Mouse (Mus musculus) forebrain, embryonic 15.5 days (tissue): ENCODE data around the gene Efna5. TPM values are rescaled to one million over a fixed set of nuclear protein-coding genes. Genes with fewer than 3 reads are reported as not detected.

Source experiments
- ATAC-seq: fragments of 200-750 bp; cut with Nextera tagmentation; replicated peaks from 2 replicates; pipeline ENCODE4 v1.8.0; 2017; ENCODE audit warnings: mild to moderate bottlenecking, moderate TSS enrichment, moderate library complexity
- H3K27ac ChIP-seq: fragments of 300-500 bp; sonication (generic); replicated peaks from 2 replicates; pipeline ENCODE4 v1.5.1; 2015; ENCODE audit warnings: mild to moderate bottlenecking, inconsistent platforms
- H3K27me3 ChIP-seq: fragments of 300-500 bp; sonication (generic); 2 replicates; pipeline ENCODE4 v1.6.1; 2015; ENCODE audit warnings: inconsistent platforms
- H3K36me3 ChIP-seq: fragments of 300-500 bp; sonication (generic); 2 replicates; pipeline ENCODE4 v1.6.1; 2015; ENCODE audit warnings: mild to moderate bottlenecking, inconsistent platforms
- H3K4me1 ChIP-seq: fragments of 300-500 bp; sonication (generic); 2 replicates; pipeline ENCODE4 v1.6.1; 2015; ENCODE audit warnings: inconsistent platforms
- H3K4me2 ChIP-seq: fragments of 300-500 bp; sonication (generic); replicated peaks from 2 replicates; pipeline ENCODE4 v1.6.1; 2015; ENCODE audit warnings: mild to moderate bottlenecking, inconsistent platforms
- H3K4me3 ChIP-seq: fragments of 300-500 bp; sonication (generic); 2 replicates; pipeline ENCODE4 v1.5.1; 2015; ENCODE audit warnings: mild to moderate bottlenecking, inconsistent platforms
- H3K9ac ChIP-seq: fragments of 300-500 bp; sonication (generic); replicated peaks from 2 replicates; pipeline ENCODE4 v1.6.1; 2015; ENCODE audit warnings: mild to moderate bottlenecking, inconsistent platforms
- H3K9me3 ChIP-seq: fragments of 300-500 bp; sonication (generic); 2 replicates; pipeline ENCODE4 v1.6.1; 2016; ENCODE audit warnings: inconsistent platforms
- WGBS: fragments of 180-500 bp; shearing (Covaris S2); methylation state at CpG from one replicate; pipeline ENCODE4 v1.1.7; 2015; ENCODE audit warnings: mixed read lengths; 5-methylcytosine and 5-hydroxymethylcytosine counted together
- polyA plus RNA-seq: library from polyadenylated mRNA; unstranded; fragments of >200 nt; fragmentation: Nextera tagmentation; extraction: Ambion mirVana; gene quantifications from 2 replicates; pipeline ENCODE4 v1.2.1, GENCODE M21; 2015

Gene Efna5
- polyA plus RNA-seq, 1 experiment from 2014 or later, result 24.6 TPM

GRCm38 (mm10) chr17:62784274-62785171, 96.6 kb downstream of the Efna5 start:
- peak overlapping the region; percentile 33 for H3K4me3 ChIP-seq
- H3K27ac ChIP-seq, result no peak overlapping the region
- no peaks in the 10 kb centered on the region for H3K36me3 ChIP-seq
- peaks cover 7% of the 10 kb centered on the region for H3K27me3 ChIP-seq
- no peak overlapping the region; the same call in 1 of the 2 replicates for H3K9ac ChIP-seq
- WGBS, result 21% methylated on average over 27 of the region's 27 CpGs
- no peaks in the 10 kb centered on the region for H3K9me3 ChIP-seq
- peak; percentile 29 for ATAC-seq
- peak overlapping the region; percentile 44 for H3K4me2 ChIP-seq
- peaks cover 22% of the 10 kb centered on the region for H3K4me1 ChIP-seq

- Histone ChIP-seq H3K9me3 (no peaks in the 10 kb centered on the region), H3K4me1 (peaks cover 14% of the 10 kb centered on the region), H3K9ac (no peak overlapping the region; the same call in 1 of the 2 replicates), H3K4me2 (peak overlapping the region; percentile 44), H3K27me3 (peaks cover 7% of the 10 kb centered on the region), H3K4me3 (peak overlapping the region; percentile 33), H3K36me3 (no peaks in the 10 kb centered on the region), H3K27ac (no peak overlapping the region)
- 19% methylated on average over 13 of the region's 13 CpGs for WGBS
- ATAC-seq, result peak; percentile 80
These were observed 97.4 kb downstream of the Efna5 start for GRCm38 (mm10) chr17:62783524-62784273.

GRCm38 (mm10) chr17:62782826-62783404, 98.2 kb downstream of the Efna5 start:
- H3K27ac ChIP-seq, result no peak overlapping the region
- no peaks in the 10 kb centered on the region for H3K9me3 ChIP-seq
- peaks cover 8% of the 10 kb centered on the region for H3K4me1 ChIP-seq
- no peak overlapping the region for H3K4me2 ChIP-seq
- H3K9ac ChIP-seq, result no peak overlapping the region
- no peak overlapping the region for H3K4me3 ChIP-seq
- H3K36me3 ChIP-seq, result no peaks in the 10 kb centered on the region
- no peak for ATAC-seq
- H3K27me3 ChIP-seq, result peaks cover 7% of the 10 kb centered on the region
- WGBS, result 69% methylated on average over 13 of the region's 13 CpGs

GRCm38 (mm10) chr17:62781120-62781519, 100.0 kb downstream of the Efna5 start:
- no peak for ATAC-seq
- H3K4me1 ChIP-seq, result peaks cover 8% of the 10 kb centered on the region
- 82% methylated on average over 6 of the region's 6 CpGs for WGBS
- H3K9me3 ChIP-seq, result no peaks in the 10 kb centered on the region
- no peak overlapping the region for H3K4me3 ChIP-seq
- H3K36me3 ChIP-seq, result no peaks in the 10 kb centered on the region
- no peak overlapping the region for H3K27ac ChIP-seq
- H3K4me2 ChIP-seq, result no peak overlapping the region
- peaks cover 4% of the 10 kb centered on the region; the same call in 1 of the 2 replicates for H3K27me3 ChIP-seq
- H3K9ac ChIP-seq, result no peak overlapping the region

- H3K36me3 ChIP-seq, result no peaks in the 10 kb centered on the region
- no peak for ATAC-seq
- H3K27me3 ChIP-seq, result no peaks in the 10 kb centered on the region
- 36% methylated on average over 10 of the region's 10 CpGs for WGBS
- H3K4me3 ChIP-seq, result no peak overlapping the region
- no peaks in the 10 kb centered on the region for H3K9me3 ChIP-seq
- H3K27ac ChIP-seq, result no peak overlapping the region
- no peak overlapping the region for H3K4me2 ChIP-seq
- no peaks in the 10 kb centered on the region; the same call in 1 of the 2 replicates for H3K4me1 ChIP-seq
- no peak overlapping the region for H3K9ac ChIP-seq
These were observed 103.1 kb downstream of the Efna5 start for GRCm38 (mm10) chr17:62777858-62778564.

GRCm38 (mm10) chr17:62776710-62777109, 104.4 kb downstream of the Efna5 start:
- ATAC-seq, result no peak
- Histone ChIP-seq H3K27me3 (no peaks in the 10 kb centered on the region), H3K4me1 (no peaks in the 10 kb centered on the region; the same call in 1 of the 2 replicates), H3K4me2 (no peak overlapping the region), H3K9ac (no peak overlapping the region), H3K4me3 (no peak overlapping the region), H3K27ac (no peak overlapping the region), H3K9me3 (no peaks in the 10 kb centered on the region), H3K36me3 (no peaks in the 10 kb centered on the region)
- 93% methylated on average over 3 of the region's 3 CpGs for WGBS

- no peak overlapping the region for H3K4me2 ChIP-seq
- no peaks in the 10 kb centered on the region for H3K36me3 ChIP-seq
- 82% methylated on average over 2 of the region's 2 CpGs for WGBS
These were observed 105.1 kb downstream of the Efna5 start for GRCm38 (mm10) chr17:62775976-62776375.

GRCm38 (mm10) chr17:62775401-62775800, 105.7 kb downstream of the Efna5 start:
- Histone ChIP-seq H3K27me3 (no peaks in the 10 kb centered on the region), H3K4me1 (0 out of 2 replicates have a peak, but pooled peaks cover 1% of the 10 kb centered on the region), H3K27ac (no peak overlapping the region), H3K36me3 (no peaks in the 10 kb centered on the region), H3K4me3 (no peak overlapping the region), H3K9me3 (no peaks in the 10 kb centered on the region), H3K9ac (no peak overlapping the region), H3K4me2 (no peak overlapping the region)
- 87% methylated on average over 5 of the region's 5 CpGs for WGBS
- no peak for ATAC-seq

More at GRCm38 (mm10) chr17:62775976-62776375, 105.1 kb downstream of the Efna5 start:
- Histone ChIP-seq H3K27me3 (no peaks in the 10 kb centered on the region), H3K4me3 (no peak overlapping the region), H3K9me3 (no peaks in the 10 kb centered on the region), H3K9ac (no peak overlapping the region), H3K4me1 (no peaks in the 10 kb centered on the region; the same call in 1 of the 2 replicates), H3K27ac (no peak overlapping the region)
- no peak for ATAC-seq

- Histone ChIP-seq H3K4me1 (0 out of 2 replicates have a peak, but pooled peaks cover 4% of the 10 kb centered on the region), H3K4me2 (no peak overlapping the region), H3K4me3 (no peak overlapping the region), H3K27me3 (no peaks in the 10 kb centered on the region), H3K9me3 (no peaks in the 10 kb centered on the region), H3K9ac (no peak overlapping the region), H3K36me3 (no peaks in the 10 kb centered on the region), H3K27ac (no peak overlapping the region)
- 94% methylated on average over 7 of the region's 7 CpGs for WGBS
- ATAC-seq, result no peak
These were observed 106.4 kb downstream of the Efna5 start for GRCm38 (mm10) chr17:62774749-62775148.

GRCm38 (mm10) chr17:62766705-62767104, 114.4 kb downstream of the Efna5 start:
- H3K4me1 ChIP-seq, result 0 out of 2 replicates have a peak, but pooled peaks cover 4% of the 10 kb centered on the region
- H3K9ac ChIP-seq, result no peak overlapping the region
- no peak overlapping the region for H3K4me3 ChIP-seq
- H3K9me3 ChIP-seq, result no peaks in the 10 kb centered on the region
- H3K27ac ChIP-seq, result no peak overlapping the region
- no peaks in the 10 kb centered on the region for H3K27me3 ChIP-seq
- no peaks in the 10 kb centered on the region for H3K36me3 ChIP-seq
- ATAC-seq, result no peak
- 64% methylated on average over 4 of the region's 4 CpGs for WGBS
- H3K4me2 ChIP-seq, result no peak overlapping the region

GRCm38 (mm10) chr17:62765165-62765564, 116.0 kb downstream of the Efna5 start:
- Histone ChIP-seq H3K4me2 (no peak overlapping the region), H3K36me3 (no peaks in the 10 kb centered on the region), H3K27ac (no peak overlapping the region), H3K27me3 (no peaks in the 10 kb centered on the region), H3K9me3 (no peaks in the 10 kb centered on the region), H3K4me3 (no peak overlapping the region), H3K4me1 (0 out of 2 replicates have a peak, but pooled peaks cover 2% of the 10 kb centered on the region), H3K9ac (no peak overlapping the region)
- ATAC-seq, result no peak
- WGBS, result 76% methylated on average over 4 of the region's 4 CpGs
